Mouse (Mus musculus) heart, embryonic 15.5 days (tissue): ENCODE results near the gene Taok1. TPM values are rescaled to one million over a fixed set of nuclear protein-coding genes. Genes with fewer than 3 reads are reported as not detected.

Source experiments
- ATAC-seq: fragments of 200-750 bp; cut with Nextera tagmentation; replicated peaks from 2 replicates; pipeline ENCODE4 v1.8.0; 2017; ENCODE audit warnings: low read depth, moderate TSS enrichment; ENCODE audit not compliant: insufficient number of reproducible peaks, insufficient read depth, low FRiP score
- H3K27ac ChIP-seq: fragments of 300-500 bp; sonication (generic); 2 replicates; pipeline ENCODE4 v1.5.1; 2015; ENCODE audit warnings: mild to moderate bottlenecking, inconsistent platforms
- H3K27me3 ChIP-seq: fragments of 300-500 bp; sonication (generic); 2 replicates; pipeline ENCODE4 v1.6.1; 2015; ENCODE audit warnings: inconsistent platforms
- H3K36me3 ChIP-seq: fragments of 300-500 bp; sonication (generic); 2 replicates; pipeline ENCODE4 v1.6.1; 2015; ENCODE audit warnings: mild to moderate bottlenecking, inconsistent platforms
- H3K4me1 ChIP-seq: fragments of 300-500 bp; sonication (generic); replicated peaks from 2 replicates; pipeline ENCODE4 v1.6.1; 2015; ENCODE audit warnings: inconsistent platforms
- H3K4me2 ChIP-seq: fragments of 300-500 bp; sonication (generic); 2 replicates; pipeline ENCODE4 v1.6.1; 2015; ENCODE audit warnings: inconsistent platforms, mild to moderate bottlenecking, moderate library complexity
- H3K4me3 ChIP-seq: fragments of 300-500 bp; sonication (generic); 2 replicates; pipeline ENCODE4 v1.5.1; 2015; ENCODE audit warnings: mild to moderate bottlenecking, inconsistent platforms
- H3K9ac ChIP-seq: fragments of 300-500 bp; sonication (generic); 2 replicates; pipeline ENCODE4 v1.6.1; 2015; ENCODE audit warnings: mild to moderate bottlenecking, inconsistent platforms
- H3K9me3 ChIP-seq: fragments of 300-500 bp; sonication (generic); replicated peaks from 2 replicates; pipeline ENCODE4 v1.6.1; 2016; ENCODE audit warnings: inconsistent platforms
- WGBS: fragments of 180-500 bp; shearing (Covaris S2); methylation state at CpG from one replicate; pipeline ENCODE4 v1.1.7; 2015; ENCODE audit warnings: mixed read lengths; 5-methylcytosine and 5-hydroxymethylcytosine counted together
- polyA plus RNA-seq: library from polyadenylated mRNA; unstranded; fragments of >200 nt; fragmentation: Nextera tagmentation; extraction: Ambion mirVana; gene quantifications from 2 replicates; pipeline ENCODE4 v1.2.1, GENCODE M21; 2015

The Taok1 gene
- polyA plus RNA-seq, 1 experiment from 2014 or later: 13.6 TPM

GRCm38 (mm10) chr11:77515637-77516552 lies 91.7 kb downstream of the Taok1 start, which contains the start of gene Trp53i13:
Gene Trp53i13, minus strand, starts transcription at chr11:77515980.
- Histone ChIP-seq H3K9ac (peak within 1 kb of the TSS; percentile 51), H3K36me3 (no peaks in the 10 kb centered on the region), H3K27me3 (peaks cover 6% of the 10 kb centered on the region; the same call in 1 of the 2 replicates), H3K4me1 (peaks cover 39% of the 10 kb centered on the region), H3K4me2 (peak within 1 kb of the TSS; percentile 96), H3K27ac (peak within 1 kb of the TSS; percentile 71), H3K9me3 (no peaks in the 10 kb centered on the region), H3K4me3 (peak within 1 kb of the TSS; percentile 90)
- 11% methylated on average over 39 of the region's 39 CpGs for WGBS
- ATAC-seq: no peak

- H3K27me3 ChIP-seq: peaks cover 6% of the 10 kb centered on the region; the same call in 1 of the 2 replicates
- H3K9ac ChIP-seq: peak within 1 kb of the TSS; percentile 51
- peak within 1 kb of the TSS; percentile 96 for H3K4me2 ChIP-seq
- under 1% methylated on average over 63 of the region's 72 CpGs for whole genome bisulfite sequencing
- H3K4me3 ChIP-seq: peak within 1 kb of the TSS; percentile 90
- no peaks in the 10 kb centered on the region for H3K9me3 ChIP-seq
- H3K4me1 ChIP-seq: peaks cover 39% of the 10 kb centered on the region
- peak; percentile 47 for ATAC-seq
- no peaks in the 10 kb centered on the region for H3K36me3 ChIP-seq
- H3K27ac ChIP-seq: peak within 1 kb of the TSS; percentile 71
Measured at GRCm38 (mm10) chr11:77514832-77515636, 92.6 kb downstream of the Taok1 start, which contains the start of gene Abhd15. Gene Abhd15, plus strand, starts transcription at chr11:77515121.

- H3K4me2 ChIP-seq: peak overlapping the region; percentile 96
- no peak for ATAC-seq
Measured at GRCm38 (mm10) chr11:77514281-77514831, 93.3 kb downstream of the Taok1 start.

GRCm38 (mm10) chr11:77513811-77514170 lies 93.8 kb downstream of the Taok1 start:
- H3K36me3 ChIP-seq: no peaks in the 10 kb centered on the region; the same call in 1 of the 2 replicates
- no peak for ATAC-seq
- peak overlapping the region; percentile 96 for H3K4me2 ChIP-seq
- H3K27ac ChIP-seq: peak overlapping the region; percentile 71
- H3K27me3 ChIP-seq: peaks cover 6% of the 10 kb centered on the region; the same call in 1 of the 2 replicates
- 13% methylated on average over 10 of the region's 10 CpGs for WGBS
- peaks cover 42% of the 10 kb centered on the region for H3K4me1 ChIP-seq
- no peaks in the 10 kb centered on the region for H3K9me3 ChIP-seq
- peak overlapping the region; percentile 90 for H3K4me3 ChIP-seq
- H3K9ac ChIP-seq: peak overlapping the region; percentile 51

More at GRCm38 (mm10) chr11:77514281-77514831, 93.3 kb downstream of the Taok1 start:
- Histone ChIP-seq H3K9ac (peak overlapping the region; percentile 51), H3K4me3 (peak overlapping the region; percentile 90), H3K27me3 (peaks cover 6% of the 10 kb centered on the region; the same call in 1 of the 2 replicates), H3K9me3 (no peaks in the 10 kb centered on the region), H3K36me3 (no peaks in the 10 kb centered on the region), H3K27ac (peak overlapping the region; percentile 71), H3K4me1 (peaks cover 39% of the 10 kb centered on the region)
- WGBS: 5% methylated on average over 19 of the region's 19 CpGs

GRCm38 (mm10) chr11:77512891-77513810 lies 94.5 kb downstream of the Taok1 start:
- Histone ChIP-seq H3K27me3 (peaks cover 6% of the 10 kb centered on the region; the same call in 1 of the 2 replicates), H3K4me1 (peaks cover 49% of the 10 kb centered on the region), H3K4me3 (peak overlapping the region; percentile 90), H3K9ac (peak overlapping the region; percentile 87), H3K36me3 (no peaks in the 10 kb centered on the region; the same call in 1 of the 2 replicates), H3K9me3 (no peaks in the 10 kb centered on the region), H3K27ac (peak overlapping the region; percentile 90), H3K4me2 (peak overlapping the region; percentile 96)
- peak; percentile 79 for ATAC-seq
- WGBS: under 1% methylated on average over 77 of the region's 84 CpGs

GRCm38 (mm10) chr11:77511336-77511735 lies 96.3 kb downstream of the Taok1 start:
- Histone ChIP-seq H3K27ac (no peak overlapping the region), H3K4me3 (no peak overlapping the region), H3K27me3 (peaks cover 3% of the 10 kb centered on the region; the same call in 1 of the 2 replicates), H3K9ac (no peak overlapping the region), H3K4me1 (peaks cover 49% of the 10 kb centered on the region), H3K36me3 (peaks cover 10% of the 10 kb centered on the region), H3K4me2 (no peak overlapping the region), H3K9me3 (no peaks in the 10 kb centered on the region)
- no peak for ATAC-seq
- WGBS: 77% methylated on average over 5 of the region's 5 CpGs

- peaks cover 24% of the 10 kb centered on the region for H3K4me1 ChIP-seq
- H3K36me3 ChIP-seq: peaks cover 34% of the 10 kb centered on the region
- H3K4me2 ChIP-seq: peak overlapping the region; percentile 85
- 20% methylated on average over 49 of the region's 49 CpGs for WGBS
- peak; percentile 53; the same call in 1 of the 2 replicates for ATAC-seq
- no peaks in the 10 kb centered on the region for H3K27me3 ChIP-seq
- H3K27ac ChIP-seq: peak overlapping the region; percentile 77
- H3K9ac ChIP-seq: peak overlapping the region; percentile 66
- H3K4me3 ChIP-seq: peak overlapping the region; percentile 45
- no peaks in the 10 kb centered on the region for H3K9me3 ChIP-seq
Measured at GRCm38 (mm10) chr11:77508068-77509021, 99.3 kb downstream of the Taok1 start.

GRCm38 (mm10) chr11:77507426-77507825 lies 100.2 kb downstream of the Taok1 start:
- H3K9ac ChIP-seq: no peak overlapping the region
- H3K4me2 ChIP-seq: no peak overlapping the region
- no peaks in the 10 kb centered on the region for H3K9me3 ChIP-seq
- H3K36me3 ChIP-seq: peaks cover 40% of the 10 kb centered on the region
- no peak overlapping the region for H3K4me3 ChIP-seq
- H3K4me1 ChIP-seq: peaks cover 27% of the 10 kb centered on the region
- ATAC-seq: no peak
- 70% methylated on average over 4 of the region's 4 CpGs for WGBS
- no peak overlapping the region for H3K27ac ChIP-seq
- H3K27me3 ChIP-seq: no peaks in the 10 kb centered on the region

GRCm38 (mm10) chr11:77506941-77507340 lies 100.7 kb downstream of the Taok1 start:
- WGBS: 80% methylated on average over 6 of the region's 6 CpGs
- H3K9ac ChIP-seq: no peak overlapping the region
- H3K27me3 ChIP-seq: no peaks in the 10 kb centered on the region
- H3K27ac ChIP-seq: no peak overlapping the region
- H3K4me1 ChIP-seq: peaks cover 24% of the 10 kb centered on the region
- ATAC-seq: no peak
- no peak overlapping the region for H3K4me3 ChIP-seq
- no peak overlapping the region for H3K4me2 ChIP-seq
- peaks cover 40% of the 10 kb centered on the region for H3K36me3 ChIP-seq
- H3K9me3 ChIP-seq: no peaks in the 10 kb centered on the region
